8 mouse cellular contexts compared by ENCODE assay signal in the genomic region with DNA sequence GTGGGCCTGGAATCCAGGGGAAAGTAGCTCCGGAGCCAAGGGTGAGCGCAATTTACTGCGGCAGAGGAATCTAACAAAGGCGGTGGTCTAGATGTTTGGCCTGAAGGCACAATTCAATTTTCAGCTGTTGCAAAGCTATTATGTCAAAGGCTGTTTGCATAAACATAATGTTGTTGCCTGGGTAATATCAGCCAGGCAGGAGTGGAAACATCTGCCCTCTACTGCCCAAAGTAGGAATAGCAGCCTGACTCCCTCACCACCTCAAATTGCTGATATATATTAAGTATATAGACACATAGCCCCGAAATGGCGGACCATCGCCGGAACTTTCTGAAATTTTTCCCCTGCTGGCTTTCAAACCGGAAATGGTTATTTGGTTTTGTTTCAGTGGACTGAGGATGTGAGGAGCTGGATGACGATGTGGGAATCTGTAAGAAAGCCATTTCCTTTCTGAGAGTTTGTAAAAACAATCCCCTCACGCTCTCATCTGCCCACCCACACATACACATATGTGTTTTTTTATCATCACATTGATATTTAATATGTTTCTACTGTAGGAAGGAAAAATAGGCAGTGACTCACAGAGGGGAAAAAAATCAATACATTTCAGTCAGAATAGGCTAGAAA.
DNase-seq lines count a peak whose midpoint lies in the region; ATAC-seq lines count a peak whose summit lies in the region.

No protein-coding gene starts in this region.

- peak; percentile 85; the same call in 1 of the 2 replicates for ATAC-seq in frontal cortex, adult (ENCODE audit: low TSS enrichment)
- peak; percentile 83 to 87 for ATAC-seq in hematopoietic stem cell, adult 5-6 weeks (replicated peaks in 1 of 2; ENCODE audit: insufficient read depth in 1 of 2, low FRiP score in 2 of 2, low TSS enrichment in 1 of 2, low read depth in 1 of 2, poor library complexity in 2 of 2, severe bottlenecking in 2 of 2)

- DNase-seq in MN1 (ENCODE audit: low spot score): peak; percentile 26
- DNase-seq in cerebellum, adult 18-20 months: peak; percentile 56 to 76
- peak; percentile 78 to 81 for DNase-seq in layer of hippocampus, postnatal 10 days (ENCODE audit: low spot score in 2 of 2)
- peak; percentile 49 for DNase-seq in lung, postnatal 25 days (ENCODE audit: low spot score)
- DNase-seq in right cerebral cortex, adult 18-20 months: peak; percentile 49
- peak; percentile 47 for DNase-seq in urinary bladder, postnatal 25 days (ENCODE audit: low spot score)

Comparison
In these comparisons a context has a peak if more than half of its experiments do, and no peak if none do; other contexts are left out.
1. Peak in every context shown above with its lines: DNase-seq and ATAC-seq.
2. DNase-seq: peak in every context shown above with its lines; median percentile 80 in layer of hippocampus, postnatal 10 days; 66 in cerebellum, adult 18-20 months; 49 in lung, postnatal 25 days; 49 in right cerebral cortex, adult 18-20 months; 47 in urinary bladder, postnatal 25 days; 26 in MN1.